Mouse (Mus musculus): ENCODE results near the gene March11. TPM values are rescaled to one million over a fixed set of nuclear protein-coding genes. Genes with fewer than 3 reads are reported as not detected.

The March11 gene
- total RNA-seq, 2 experiments from 2014 or later = 7.2 to 8.5 TPM

DNA sequence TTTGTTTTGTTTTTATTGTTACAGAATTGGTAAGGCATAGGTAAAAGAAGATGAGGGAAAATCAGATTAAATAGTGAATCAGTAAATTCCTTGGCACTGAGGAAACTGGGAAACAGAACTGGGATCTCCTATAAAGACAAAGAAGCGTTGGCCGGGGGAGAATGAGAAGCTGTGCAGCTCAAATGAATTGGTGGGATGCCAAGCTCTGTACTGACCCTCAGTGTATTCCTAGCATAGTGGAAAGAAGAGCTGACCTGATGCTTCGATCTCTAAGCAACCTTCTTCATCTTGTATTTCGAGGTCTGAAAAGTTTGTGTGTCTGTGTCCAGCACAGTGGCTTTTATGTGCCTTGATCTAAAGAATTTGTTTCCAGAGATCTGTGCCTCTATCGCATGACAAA is 64.9 kb downstream of the March11 start:
- no peak for DNase-seq (ENCODE audit: extremely low spot score in 1 of 2, low spot score in 1 of 2)

DNA sequence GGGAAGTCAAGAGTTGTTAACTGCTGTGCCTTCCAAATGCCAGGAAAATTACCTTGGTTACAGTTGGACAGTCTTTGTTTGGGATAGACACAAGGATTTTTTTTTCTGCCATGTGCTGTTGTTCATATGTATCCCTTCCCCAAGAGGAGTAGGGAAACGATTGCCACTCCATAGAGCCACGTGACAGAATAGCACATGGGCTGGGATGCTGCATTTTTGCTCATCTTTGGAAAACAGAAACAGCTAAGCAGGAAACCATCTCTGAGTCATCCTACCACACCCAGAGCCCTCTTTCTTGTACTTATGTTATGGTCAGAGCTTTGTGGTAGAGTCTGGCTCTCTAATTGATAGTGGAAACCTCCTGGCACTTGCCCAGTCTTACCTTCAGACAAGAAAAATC is 65.4 kb downstream of the March11 start:
- no peak for DNase-seq (ENCODE audit: extremely low spot score in 1 of 2, low spot score in 1 of 2)

DNA sequence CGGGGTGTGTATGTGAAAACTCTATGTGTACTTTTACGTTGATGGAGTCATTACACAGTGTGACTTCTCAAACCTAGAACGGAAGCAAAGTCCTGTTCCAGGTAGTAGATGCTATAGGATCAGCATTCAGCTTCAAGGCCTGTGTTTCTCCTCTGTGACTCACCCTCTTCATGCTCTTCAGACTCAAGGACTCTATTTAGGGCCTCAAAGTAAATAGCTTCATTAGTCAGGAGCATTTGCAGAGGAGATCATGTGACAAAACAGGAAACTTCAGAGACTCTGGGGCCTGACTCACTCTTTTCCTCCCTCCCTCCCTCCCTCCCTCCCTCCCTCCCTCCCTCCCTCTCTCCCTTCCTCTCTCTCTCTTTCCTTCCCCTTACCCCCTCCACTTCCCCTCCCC is 66.1 kb downstream of the March11 start:
- DNase-seq (ENCODE audit: extremely low spot score in 1 of 2, low spot score in 1 of 2) = no peak

GRCm38 (mm10) chr15:26377355-26377754 is 68.5 kb downstream of the March11 start:
- no peak for DNase-seq (ENCODE audit: extremely low spot score in 1 of 2, low spot score in 1 of 2)

DNA sequence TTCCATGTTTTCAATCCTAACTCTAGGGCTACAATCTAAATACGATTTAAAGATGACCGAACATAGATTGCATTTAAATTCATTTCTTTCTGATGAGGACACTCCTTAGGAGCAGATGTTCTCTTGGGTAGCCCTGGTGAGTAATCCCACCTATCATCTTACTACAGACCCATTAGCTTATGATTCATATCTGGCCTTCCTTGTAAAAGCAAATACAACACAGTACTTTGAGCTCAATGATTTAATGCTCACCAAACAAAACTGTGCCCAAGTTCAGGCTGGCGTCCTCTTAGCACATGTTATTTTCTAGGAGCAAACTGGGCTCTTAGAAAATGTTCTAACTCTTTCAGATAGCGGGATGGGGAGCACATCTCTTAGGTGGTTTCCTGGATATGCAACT is 70.0 kb downstream of the March11 start:
- no peak for DNase-seq (ENCODE audit: extremely low spot score in 1 of 2, low spot score in 1 of 2)

DNA sequence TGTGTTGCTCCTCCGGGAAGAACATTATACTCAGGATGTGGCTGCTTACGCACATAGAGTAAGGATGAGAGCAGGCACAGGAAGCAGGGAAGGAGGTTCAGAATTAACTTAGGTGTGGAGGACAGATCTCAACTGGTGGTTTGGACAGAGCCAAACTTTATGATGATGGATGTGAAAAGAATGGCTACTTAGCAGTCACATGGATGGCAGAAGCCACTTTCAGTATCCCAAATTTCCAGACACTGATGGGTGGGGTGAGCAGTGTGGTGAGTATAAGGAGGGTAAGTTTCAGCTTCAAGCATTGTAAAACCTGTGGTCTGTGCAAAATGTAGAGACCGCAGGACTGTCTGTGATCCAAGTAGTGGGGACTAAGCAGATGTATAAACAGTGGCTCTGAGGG is 71.0 kb downstream of the March11 start:
- no peak for DNase-seq (ENCODE audit: extremely low spot score in 1 of 2, low spot score in 1 of 2)

DNA sequence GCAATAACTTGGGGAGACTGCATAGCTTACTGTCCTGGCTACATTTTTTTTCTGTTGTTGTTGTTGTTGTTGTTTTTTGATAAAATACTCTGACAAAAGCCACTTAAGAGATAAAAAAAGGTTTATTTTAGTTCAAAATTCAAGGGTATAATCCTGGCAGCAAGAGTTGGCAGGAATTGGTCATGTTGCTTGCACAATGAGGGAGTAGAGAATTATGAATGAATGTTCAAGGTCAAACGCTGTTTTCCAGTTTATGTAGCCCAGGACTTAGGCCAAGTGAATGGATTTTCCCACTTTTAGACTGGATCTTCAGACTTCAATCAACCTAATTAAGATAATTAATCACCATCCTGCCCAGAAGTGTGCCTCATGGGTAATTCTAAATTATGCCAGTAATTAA is 72.0 kb downstream of the March11 start:
- no peak for DNase-seq (ENCODE audit: extremely low spot score in 1 of 2, low spot score in 1 of 2)

GRCm38 (mm10) chr15:26390001-26390400 is 81.2 kb downstream of the March11 start:
- DNase-seq (ENCODE audit: extremely low spot score in 1 of 2, low spot score in 1 of 2) = peak in 1 of 2 experiments; percentile 7

GRCm38 (mm10) chr15:26396556-26396955 is 87.7 kb downstream of the March11 start:
- no peak for DNase-seq (ENCODE audit: extremely low spot score in 1 of 2, low spot score in 1 of 2)

- DNase-seq (ENCODE audit: extremely low spot score in 1 of 2, low spot score in 1 of 2) = no peak
Measured at GRCm38 (mm10) chr15:26425284-26425683, 116.4 kb downstream of the March11 start.

DNA sequence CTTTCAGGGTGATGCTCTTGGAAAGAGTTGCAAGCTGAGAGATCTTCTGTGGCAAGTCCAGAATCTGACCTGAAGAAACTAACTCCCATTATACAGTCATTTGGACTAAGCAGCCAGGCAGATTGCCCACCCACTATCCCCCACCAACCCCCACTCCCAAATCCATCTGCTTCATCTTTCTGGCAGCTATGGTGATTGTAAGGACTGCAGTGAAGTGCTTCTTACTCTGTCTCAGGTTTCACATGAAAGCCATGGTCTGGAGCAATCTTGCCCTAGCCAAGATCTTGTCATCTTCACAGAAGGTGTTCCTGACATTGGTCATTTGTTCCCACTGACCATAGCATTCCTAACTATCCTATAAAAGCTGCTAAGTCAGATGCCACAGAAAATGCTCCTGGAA is 117.4 kb downstream of the March11 start:
- DNase-seq (ENCODE audit: extremely low spot score in 1 of 2, low spot score in 1 of 2) = no peak

DNA sequence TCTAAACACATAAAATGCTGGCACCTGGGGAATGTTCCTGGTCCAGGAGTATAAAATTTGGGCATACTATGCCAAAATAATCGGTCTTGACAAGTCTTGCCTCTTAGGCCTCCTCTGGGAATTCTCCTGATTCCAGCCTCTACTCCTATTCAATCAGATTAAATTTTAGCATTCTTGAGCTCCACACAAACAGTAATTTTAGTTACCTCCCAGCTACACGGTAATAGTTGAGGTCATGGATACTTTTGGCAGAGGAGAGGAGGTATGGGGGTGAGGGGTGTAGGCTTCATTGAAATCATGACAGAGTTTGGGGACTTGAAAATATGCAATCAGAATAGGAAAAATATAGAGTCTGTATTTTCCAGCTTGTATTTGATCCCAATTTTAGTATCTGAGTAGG is 121.7 kb downstream of the March11 start:
- no peak for DNase-seq (ENCODE audit: extremely low spot score in 1 of 2, low spot score in 1 of 2)

DNA sequence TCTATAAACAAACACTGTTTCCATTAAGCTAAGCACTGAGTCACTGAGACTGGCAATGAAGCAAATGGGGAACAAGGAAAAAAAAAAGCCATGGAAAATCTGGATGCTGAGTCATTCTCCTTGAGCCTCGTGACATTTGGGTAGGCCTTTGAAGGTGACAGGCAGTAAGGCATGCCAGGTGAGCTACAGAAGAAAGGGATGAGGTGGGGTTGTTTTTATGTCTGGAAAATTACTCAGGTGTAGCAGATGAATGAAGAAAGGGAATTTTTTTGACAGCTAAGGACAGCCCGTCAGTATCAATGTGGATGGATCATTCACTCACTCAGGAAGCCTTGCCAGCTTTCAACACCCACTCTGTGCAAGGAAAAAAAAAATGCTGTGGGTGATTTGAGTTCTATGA is 123.8 kb downstream of the March11 start:
- no peak for DNase-seq (ENCODE audit: extremely low spot score in 1 of 2, low spot score in 1 of 2)

DNA sequence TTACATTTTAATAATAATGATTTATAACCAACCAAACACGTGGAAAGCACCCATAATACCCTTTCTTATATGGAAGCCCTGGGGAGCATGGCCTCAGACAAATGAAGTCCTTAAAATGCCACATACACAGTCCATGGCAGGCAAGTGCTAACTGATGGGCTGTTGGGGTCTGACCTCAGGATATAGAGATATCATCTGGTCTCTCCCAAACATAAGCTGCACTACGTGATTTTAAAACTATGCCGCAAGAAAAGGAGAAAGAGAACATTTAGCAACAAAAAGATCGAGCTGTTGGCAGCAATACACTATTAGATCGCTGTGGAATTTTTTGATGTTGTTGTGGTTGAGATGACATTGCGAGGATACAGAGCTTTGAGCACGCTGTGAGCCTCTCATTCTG is 126.9 kb downstream of the March11 start:
- DNase-seq (ENCODE audit: extremely low spot score in 1 of 2, low spot score in 1 of 2) = no peak

GRCm38 (mm10) chr15:26437113-26437512 is 128.3 kb downstream of the March11 start:
- no peak for DNase-seq (ENCODE audit: extremely low spot score in 1 of 2, low spot score in 1 of 2)

All from layer of hippocampus, postnatal 25 days (tissue).